Mouse (Mus musculus): Measurements from ENCODE around the gene Smarcc2.

GRCm38 (mm10) chr10:128510301-128510700 is 51.3 kb downstream of the Smarcc2 start:
- TF ChIP-seq POLR2A (IDR thresholded peaks at IDR 0.05; ENCODE audit: insufficient read depth, low read depth, low read length) = no peak
- no peak for TF ChIP-seq EP300 (IDR thresholded peaks at IDR 0.05; ENCODE audit: insufficient read depth, low read depth, low read length)
